Mouse (Mus musculus) midbrain, postnatal 0 days (tissue): ENCODE results near the gene Scyl1. TPM values are rescaled to one million over a fixed set of nuclear protein-coding genes. Genes with fewer than 3 reads are reported as not detected.

Experiments used
- ATAC-seq: fragments of 200-750 bp; cut with Nextera tagmentation; 2 replicates; pipeline ENCODE4 v1.8.0; 2017; ENCODE audit warnings: moderate number of reproducible peaks, mild to moderate bottlenecking, moderate TSS enrichment, moderate library complexity; ENCODE audit not compliant: low FRiP score
- DNase-seq: peaks from one replicate; pipeline ENCODE4 v3.0.0-alpha.2; 2015; ENCODE audit warnings: low spot score
- H3K27ac ChIP-seq: fragments of 300-500 bp; sonication (generic); 2 replicates; pipeline ENCODE4 v1.5.1; 2014; ENCODE audit warnings: low read depth, mild to moderate bottlenecking, low read length, mixed read lengths
- H3K27me3 ChIP-seq: fragments of 300-500 bp; sonication (generic); 2 replicates; pipeline ENCODE4 v1.6.1; 2014; ENCODE audit warnings: low read length, control low read depth, mixed read lengths; ENCODE audit not compliant: insufficient read depth
- H3K36me3 ChIP-seq: fragments of 300-500 bp; sonication (generic); 2 replicates; pipeline ENCODE4 v1.6.1; 2014; ENCODE audit warnings: low read length, control low read depth, mixed read lengths; ENCODE audit not compliant: insufficient read depth
- H3K4me1 ChIP-seq: fragments of 300-500 bp; sonication (generic); 2 replicates; pipeline ENCODE4 v1.6.1; 2014; ENCODE audit warnings: mild to moderate bottlenecking, control low read depth, antibody characterized with exemption, low read length, mixed read lengths; ENCODE audit not compliant: insufficient read depth
- H3K4me2 ChIP-seq: fragments of 300-500 bp; sonication (generic); 2 replicates; pipeline ENCODE4 v1.6.1; 2014; ENCODE audit warnings: low read depth, mild to moderate bottlenecking, low read length, mixed read lengths; ENCODE audit not compliant: poor library complexity, severe bottlenecking
- H3K4me3 ChIP-seq: fragments of 300-500 bp; sonication (generic); 2 replicates; pipeline ENCODE4 v1.5.1; 2014; ENCODE audit warnings: low read depth, mild to moderate bottlenecking, low read length, moderate library complexity
- H3K9ac ChIP-seq: fragments of 300-500 bp; sonication (generic); replicated peaks from 2 replicates; pipeline ENCODE4 v1.6.1; 2014; ENCODE audit warnings: mild to moderate bottlenecking, low read length, moderate library complexity, mixed read lengths; ENCODE audit not compliant: poor library complexity, severe bottlenecking
- H3K9me3 ChIP-seq: fragments of 300-500 bp; sonication (generic); 2 replicates; pipeline ENCODE4 v1.6.1; 2016; ENCODE audit warnings: low read length, control low read depth
- CTCF ChIP-seq: IDR thresholded peaks from 2 replicates; pipeline ENCODE4 v1.5.1; 2016; ENCODE audit warnings: antibody characterized with exemption, mild to moderate bottlenecking
- WGBS: fragments of 180-500 bp; shearing (Covaris S2); extraction: QIAGEN DNeasy Blood & Tissue Kit; methylation state at CpG from one replicate; pipeline ENCODE4 v1.1.7; 2014; 5-methylcytosine and 5-hydroxymethylcytosine counted together
- polyA plus RNA-seq: library from polyadenylated mRNA; unstranded; fragments of >200 nt; fragmentation: Nextera tagmentation; extraction: Ambion mirVana; gene quantifications from 2 replicates; pipeline ENCODE4 v1.2.1, GENCODE M21; 2015
- total RNA-seq: library from RNA; depleted of rRNA; stranded (reverse); fragments of >200 nt; gene quantifications from 2 replicates; pipeline ENCODE4 v1.2.3, GENCODE M21; 2014

The Scyl1 gene
- total and polyA plus RNA-seq, 2 experiments from 2014 or later, result 85.8 to 108 TPM

GRCm38 (mm10) chr19:5806051-5806808, 35.0 kb upstream of the Scyl1 start:
- no peak for TF ChIP-seq CTCF
- H3K4me1 ChIP-seq, result peaks cover 14% of the 10 kb centered on the region
- H3K36me3 ChIP-seq, result no peaks in the 10 kb centered on the region
- DNase-seq, result no peak
- 7% methylated on average over 8 of the region's 8 CpGs for WGBS
- peak overlapping the region; percentile 70 for H3K27ac ChIP-seq
- no peak overlapping the region for H3K9ac ChIP-seq
- H3K27me3 ChIP-seq, result no peaks in the 10 kb centered on the region
- no peak overlapping the region for H3K4me2 ChIP-seq
- ATAC-seq, result no peak
- no peaks in the 10 kb centered on the region for H3K9me3 ChIP-seq
- H3K4me3 ChIP-seq, result no peak overlapping the region

DNA sequence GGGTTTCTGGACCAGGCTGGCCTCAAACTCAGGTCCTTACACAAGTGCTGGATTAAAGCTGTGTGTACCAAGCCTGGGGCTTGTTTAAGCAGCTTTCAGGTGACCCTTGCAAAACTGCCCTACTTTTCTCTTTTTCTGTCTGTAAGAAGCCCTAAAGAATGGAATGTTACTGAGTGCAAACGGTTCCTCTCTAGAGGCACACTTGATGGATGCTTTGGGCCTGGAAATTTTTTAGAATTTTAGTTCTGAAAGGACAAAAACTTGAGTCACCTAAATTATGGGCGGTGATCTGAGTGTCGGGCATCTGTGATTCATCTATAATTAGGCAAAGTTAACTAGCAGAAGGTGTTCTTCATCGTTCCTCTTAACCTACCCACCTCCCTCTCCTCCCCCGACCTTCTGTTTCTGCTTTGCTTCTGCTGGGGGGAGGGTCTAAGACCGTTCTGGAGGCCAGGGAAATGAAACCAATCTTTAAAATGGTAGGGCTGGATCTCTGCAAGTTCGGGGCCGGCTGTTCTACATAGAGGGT, 33.2 kb upstream of the Scyl1 start:
- Histone ChIP-seq H3K36me3 (no peaks in the 10 kb centered on the region), H3K9me3 (no peaks in the 10 kb centered on the region), H3K4me1 (peaks cover 6% of the 10 kb centered on the region; the same call in 1 of the 2 replicates), H3K27me3 (no peaks in the 10 kb centered on the region), H3K9ac (peak overlapping the region; percentile 58), H3K27ac (peak overlapping the region; percentile 100), H3K4me3 (no peak overlapping the region), H3K4me2 (peak overlapping the region; percentile 64; the same call in 1 of the 2 replicates)
- 39% methylated on average over 8 of the region's 8 CpGs for WGBS
- DNase-seq, result no peak
- no peak for TF ChIP-seq CTCF
- ATAC-seq, result no peak

GRCm38 (mm10) chr19:5803881-5804279, 32.7 kb upstream of the Scyl1 start:
- Histone ChIP-seq H3K9ac (peak overlapping the region; percentile 58), H3K4me2 (peak overlapping the region; percentile 64), H3K4me3 (peak overlapping the region; percentile 89; the same call in 1 of the 2 replicates), H3K27ac (peak overlapping the region; percentile 100), H3K36me3 (no peaks in the 10 kb centered on the region), H3K27me3 (no peaks in the 10 kb centered on the region), H3K4me1 (peaks cover 6% of the 10 kb centered on the region; the same call in 1 of the 2 replicates), H3K9me3 (no peaks in the 10 kb centered on the region)
- under 1% methylated on average over 16 of the region's 16 CpGs for WGBS
- ATAC-seq, result 0 out of 2 replicates have a peak, but pooled peaks have one; percentile 54
- DNase-seq, result no peak
- no peak for TF ChIP-seq CTCF

DNA sequence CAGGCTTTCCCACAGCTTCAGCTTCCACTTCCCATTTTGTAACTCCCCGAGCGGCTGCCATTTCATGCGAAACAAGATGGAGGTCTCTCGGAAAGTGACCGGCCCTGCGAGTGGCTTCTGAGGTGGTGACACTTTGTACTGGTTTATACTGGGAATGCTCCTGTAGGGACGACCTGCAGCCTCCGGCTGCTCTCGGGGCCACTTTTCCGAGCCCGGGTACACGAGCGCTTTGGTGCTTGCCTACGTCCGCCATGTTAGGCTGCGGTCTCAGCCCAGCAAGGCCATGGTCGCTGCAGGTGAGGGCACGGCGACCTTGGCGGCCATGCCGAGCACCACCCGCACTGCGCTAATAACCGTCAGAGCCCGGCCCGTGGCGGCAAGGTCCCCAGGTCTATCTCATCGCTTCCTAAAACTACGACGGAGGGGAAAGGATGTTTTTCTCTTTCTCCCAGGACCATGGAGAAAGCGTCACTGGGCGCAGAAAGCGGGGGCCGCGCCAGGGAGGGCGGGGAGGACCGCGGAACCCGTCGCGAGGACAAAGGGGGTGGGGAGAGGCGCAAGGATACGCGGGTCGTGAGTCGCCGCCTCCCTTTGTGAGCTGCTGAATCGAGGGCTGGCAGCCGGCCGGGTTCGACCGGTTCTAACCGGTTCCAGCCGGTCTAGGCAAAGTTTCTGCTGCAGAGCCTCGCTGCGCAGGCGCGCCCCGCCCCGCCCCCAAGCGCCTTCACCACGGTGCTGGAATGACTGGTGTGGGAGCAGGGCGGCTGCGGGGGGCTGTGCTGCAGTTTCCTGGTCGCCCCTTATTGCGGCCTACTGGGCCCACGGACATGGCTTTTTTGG, 32.0 kb upstream of the Scyl1 start:
- H3K9me3 ChIP-seq, result no peaks in the 10 kb centered on the region
- no peaks in the 10 kb centered on the region for H3K27me3 ChIP-seq
- H3K36me3 ChIP-seq, result no peaks in the 10 kb centered on the region
- peaks cover 6% of the 10 kb centered on the region; the same call in 1 of the 2 replicates for H3K4me1 ChIP-seq
- peak overlapping the region; percentile 64 for H3K4me2 ChIP-seq
- WGBS, result under 1% methylated on average over 67 of the region's 67 CpGs
- ATAC-seq (peak; percentile 96), DNase-seq (peak; percentile 100)
- H3K27ac ChIP-seq, result peak overlapping the region; percentile 100
- peak overlapping the region; percentile 89 for H3K4me3 ChIP-seq
- peak overlapping the region; percentile 91 for H3K9ac ChIP-seq
- TF ChIP-seq CTCF, result no peak; the same call in 1 of the 2 replicates

- peak overlapping the region; percentile 100 for H3K27ac ChIP-seq
- no peak for TF ChIP-seq CTCF
- H3K36me3 ChIP-seq, result peaks cover 5% of the 10 kb centered on the region
- ATAC-seq, result no peak
- no peak for DNase-seq
- H3K4me1 ChIP-seq, result peaks cover 6% of the 10 kb centered on the region; the same call in 1 of the 2 replicates
- no peaks in the 10 kb centered on the region for H3K27me3 ChIP-seq
- H3K9ac ChIP-seq, result peak overlapping the region; percentile 91
- H3K4me2 ChIP-seq, result peak overlapping the region; percentile 64
- peak overlapping the region; percentile 89 for H3K4me3 ChIP-seq
- 0% methylated on average over 4 of the region's 4 CpGs for WGBS
- no peaks in the 10 kb centered on the region for H3K9me3 ChIP-seq
These were observed 31.5 kb upstream of the Scyl1 start for GRCm38 (mm10) chr19:5802787-5803040.
